Mouse (Mus musculus) lung, adult 2 months (tissue): ENCODE data around the gene Lrrc61.

ENCODE experiments used
- CTCF ChIP-seq: fragments of 200-500 bp; IDR thresholded peaks from 2 replicates; pipeline ENCODE4 v1.5.1; 2011; ENCODE audit warnings: mild to moderate bottlenecking, low read length, control low read depth; ENCODE audit not compliant: insufficient read depth
- POLR2A ChIP-seq: fragments of 200-500 bp; IDR thresholded peaks from 2 replicates; pipeline ENCODE4 v1.6.1; 2011; ENCODE audit warnings: low read depth, mild to moderate bottlenecking, control low read depth, low read length, borderline replicate concordance; ENCODE audit errors: extremely low read depth

- TF ChIP-seq CTCF (no peak), POLR2A (no peak; the same call in 1 of the 2 replicates)
These were observed 17.3 kb upstream of the Lrrc61 start, which contains the start of gene Atp6v0e2 for GRCm38 (mm10) chr6:48537105-48537954.
